11 mouse cellular contexts compared by ENCODE assay signal in genomic region chr2:57113431-57113830, GRCm38 (mm10). TPM values are rescaled to one million over a fixed set of nuclear protein-coding genes. Genes with fewer than 3 reads are reported as not detected.
DNase-seq lines count a peak whose midpoint lies in the region; ATAC-seq lines count a peak whose summit lies in the region.
"Had no signal": no experiment of that assay in that cellular context is flagged by ENCODE, and none has a peak within 500 bp of the region (broad histone marks: within the 10 kb centered on the region; RNA-seq: fewer than 3 reads in every experiment).

No protein-coding gene starts in this region.

- no peak overlapping the region for H3K9ac ChIP-seq in heart, embryonic 15.5 days
- H3K9ac ChIP-seq in hindbrain, embryonic 11.5 days (ENCODE audit: low read depth, low read length), result no peak overlapping the region

- no peak for ATAC-seq in heart, embryonic 15.5 days (replicated peaks; ENCODE audit: insufficient number of reproducible peaks, insufficient read depth, low FRiP score, low read depth)
- ATAC-seq in hindbrain, embryonic 11.5 days (ENCODE audit: low FRiP score), result no peak

- H3K9me3 ChIP-seq in heart, embryonic 15.5 days (replicated peaks), result no peaks in the 10 kb centered on the region
- peaks cover 4% of the 10 kb centered on the region; the same call in 1 of the 2 replicates for H3K9me3 ChIP-seq in embryonic facial prominence, embryonic 10.5 days
- no peaks in the 10 kb centered on the region for H3K9me3 ChIP-seq in hindbrain, embryonic 11.5 days (ENCODE audit: control insufficient read depth, low read length)
- H3K9me3 ChIP-seq in midbrain, embryonic 10.5 days (replicated peaks), result 0 out of 2 replicates have a peak, but pooled peaks cover 3% of the 10 kb centered on the region

- peak overlapping the region; percentile 61 for H3K4me3 ChIP-seq in heart, embryonic 15.5 days
- H3K4me3 ChIP-seq in embryonic facial prominence, embryonic 10.5 days, result peak overlapping the region; percentile 91
- H3K4me3 ChIP-seq in hindbrain, embryonic 11.5 days (ENCODE audit: low read depth, low read length), result peak overlapping the region; percentile 73; the same call in 1 of the 2 replicates
- H3K4me3 ChIP-seq in midbrain, embryonic 10.5 days, result peak overlapping the region; percentile 92

- peaks cover 30% of the 10 kb centered on the region for H3K4me1 ChIP-seq in heart, embryonic 15.5 days (replicated peaks)
- H3K4me1 ChIP-seq in embryonic facial prominence, embryonic 10.5 days, result peaks cover 60% of the 10 kb centered on the region
- H3K4me1 ChIP-seq in hindbrain, embryonic 11.5 days (replicated peaks; ENCODE audit: control insufficient read depth, insufficient read depth, low read length), result peaks cover 12% of the 10 kb centered on the region; the same call in 1 of the 2 replicates
- peaks cover 78% of the 10 kb centered on the region for H3K4me1 ChIP-seq in midbrain, embryonic 10.5 days

- intact Hi-C loops in heart, postnatal 10 days (cut with DNase I), result loop anchor here (5.0 to 10.0 kb wide), 2 partner anchors 204 to 999 kb away; no protein-coding TSS in a partner anchor

- H3K27ac ChIP-seq in heart, embryonic 15.5 days, result no peak overlapping the region
- H3K27ac ChIP-seq in embryonic facial prominence, embryonic 10.5 days (replicated peaks), result no peak overlapping the region
- no peak overlapping the region for H3K27ac ChIP-seq in hindbrain, embryonic 11.5 days (ENCODE audit: low read depth, low read length)
- no peak overlapping the region for H3K27ac ChIP-seq in midbrain, embryonic 10.5 days (replicated peaks)

- no peaks in the 10 kb centered on the region for H3K36me3 ChIP-seq in heart, embryonic 15.5 days
- H3K36me3 ChIP-seq in embryonic facial prominence, embryonic 10.5 days (replicated peaks), result no peaks in the 10 kb centered on the region
- H3K36me3 ChIP-seq in hindbrain, embryonic 11.5 days (ENCODE audit: control insufficient read depth, insufficient read depth, low read length), result no peaks in the 10 kb centered on the region
- no peaks in the 10 kb centered on the region for H3K36me3 ChIP-seq in midbrain, embryonic 10.5 days

- peaks cover 53% of the 10 kb centered on the region for H3K27me3 ChIP-seq in heart, embryonic 15.5 days
- H3K27me3 ChIP-seq in embryonic facial prominence, embryonic 10.5 days (replicated peaks; ENCODE audit: low read depth, poor library complexity, severe bottlenecking), result peaks cover 58% of the 10 kb centered on the region
- H3K27me3 ChIP-seq in hindbrain, embryonic 11.5 days (ENCODE audit: control insufficient read depth, insufficient read depth, low read length), result peaks cover 66% of the 10 kb centered on the region
- H3K27me3 ChIP-seq in midbrain, embryonic 10.5 days (ENCODE audit: low read depth, poor library complexity, severe bottlenecking), result peaks cover 74% of the 10 kb centered on the region
- H3K27me3 ChIP-seq: CH12.LX had no signal

- 48% methylated on average over 5 of the region's 5 CpGs for WGBS in heart, embryonic 15.5 days
- 13% methylated on average over 5 of the region's 5 CpGs for whole genome bisulfite sequencing in embryonic facial prominence, embryonic 10.5 days
- WGBS in hindbrain, embryonic 11.5 days, result 12% methylated on average over 5 of the region's 5 CpGs
- 9% methylated on average over 5 of the region's 5 CpGs for WGBS in midbrain, embryonic 10.5 days

- peak overlapping the region; percentile 96 for H3K4me2 ChIP-seq in heart, embryonic 15.5 days
- peak overlapping the region; percentile 96; the same call in 1 of the 2 replicates for H3K4me2 ChIP-seq in hindbrain, embryonic 11.5 days (replicated peaks; ENCODE audit: low read depth, low read length)

- no peak for DNase-seq in heart, postnatal 10 days
- DNase-seq in embryonic facial prominence, embryonic 10.5 days (ENCODE audit: low spot score), result no peak
- no peak for DNase-seq in hindbrain, embryonic 11.5 days (ENCODE audit: low spot score)
- DNase-seq in midbrain, embryonic 10.5 days (ENCODE audit: low spot score), result no peak
- no peak for DNase-seq in urinary bladder, adult 2 months (ENCODE audit: low spot score)
- no peak for DNase-seq in urinary bladder, postnatal 10 days (ENCODE audit: low spot score)
- no peak for DNase-seq in testis, postnatal 14 days (ENCODE audit: low spot score)
- DNase-seq: adrenal gland, adult 2 months; right cerebral cortex, postnatal 14 days had no signal

RNA-seq across cellular contexts. Expression of gene Nr4a2, which starts 10.4 kb away (rescaled TPM):
- polyA plus RNA-seq in heart, embryonic 15.5 days (2015; fragmentation: Nextera tagmentation; extraction: Ambion mirVana), result 2.1 and 3.1 TPM in 2 replicates
- 1 to 10 TPM; 2.3 TPM for total RNA-seq in heart, postnatal 10 days (2021)
- polyA plus RNA-seq in embryonic facial prominence, embryonic 10.5 days (2016; fragmentation: Nextera tagmentation; extraction: Ambion mirVana), result 5.3 and 6.5 TPM in 2 replicates
- polyA plus RNA-seq in hindbrain, embryonic 11.5 days (2014; fragmentation: Nextera tagmentation; extraction: Ambion mirVana), result 13.9 and 15.6 TPM in 2 replicates
- polyA plus RNA-seq in midbrain, embryonic 10.5 days (2016; fragmentation: Nextera tagmentation; extraction: Ambion mirVana), result 6.9 and 13.8 TPM in 2 replicates
- polyA plus RNA-seq in urinary bladder, adult 2 months (2012; rRNA removed), result 1.5 and 2.2 TPM in 2 replicates
